Comparison of ENCODE assay signal across 10 mouse cellular contexts in the genomic region with DNA sequence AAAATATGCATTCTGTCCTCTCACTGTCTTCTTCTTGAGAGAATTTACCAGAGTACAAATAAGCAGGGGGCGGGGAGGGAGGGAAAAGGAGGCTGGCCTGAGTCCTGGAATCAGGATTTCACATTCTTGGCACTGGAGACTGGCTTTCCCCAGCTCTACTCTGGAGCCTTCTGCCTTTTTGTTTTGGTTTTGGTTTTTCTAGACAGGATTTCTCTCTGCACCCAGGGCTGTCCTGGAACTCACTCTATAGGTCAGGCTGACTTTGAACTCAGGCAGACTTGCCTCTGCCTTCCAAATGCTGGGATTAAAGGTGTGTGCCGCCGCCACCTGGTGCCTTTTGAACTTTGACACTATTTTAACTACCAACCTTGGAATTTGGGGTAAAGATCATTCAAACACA. TPM values are rescaled to one million over a fixed set of nuclear protein-coding genes. Genes with fewer than 3 reads are reported as not detected.
DNase-seq lines count a peak whose midpoint lies in the region; ATAC-seq and TF ChIP-seq lines count a peak whose summit lies in the region.
"Had no signal": no experiment of that assay in that cellular context is flagged by ENCODE, and none has a peak within 500 bp of the region (broad histone marks: within the 10 kb centered on the region; RNA-seq: fewer than 3 reads in every experiment).

No protein-coding gene starts in this region.

- H3K4me3 ChIP-seq in lung, postnatal 0 days (ENCODE audit: low read depth, low read length): no peak overlapping the region
- H3K4me3 ChIP-seq: neural tube, embryonic 13.5 days had no signal

- H3K4me2 ChIP-seq in lung, postnatal 0 days (replicated peaks; ENCODE audit: low read depth, low read length): no peak overlapping the region
- H3K4me2 ChIP-seq: neural tube, embryonic 13.5 days had no signal

- H3K27me3 ChIP-seq in lung, postnatal 0 days (replicated peaks; ENCODE audit: insufficient read depth, low read length): no peaks in the 10 kb centered on the region
- H3K27me3 ChIP-seq: neural tube, embryonic 13.5 days had no signal

- no peak for TF ChIP-seq CTCF in lung, postnatal 0 days (IDR thresholded peaks at IDR 0.05)

- no peaks in the 10 kb centered on the region for H3K36me3 ChIP-seq in lung, postnatal 0 days (ENCODE audit: insufficient read depth, low read length)
- H3K36me3 ChIP-seq: neural tube, embryonic 13.5 days had no signal

- peak; percentile 21 to 22 for DNase-seq in heart, adult 9 months (ENCODE audit: low spot score in 2 of 2)
- no peak for DNase-seq in heart, postnatal 4 days
- peak; percentile 69 for DNase-seq in lung, postnatal 0 days (ENCODE audit: low spot score)
- no peak for DNase-seq in lung, postnatal 25 days (ENCODE audit: low spot score)
- DNase-seq in kidney, adult 8-10 months: peak; percentile 22 to 32
- peak; percentile 27 for DNase-seq in lung, postnatal 36 days
- no peak for DNase-seq in natural killer cell, adult 2 months (ENCODE audit: low spot score in 2 of 2)
- DNase-seq: cerebellum, adult 8-10 months; left cerebral cortex, postnatal 4 days had no signal

- H3K4me1 ChIP-seq in lung, postnatal 0 days (ENCODE audit: insufficient read depth, low read depth, low read length): peaks cover 4% of the 10 kb centered on the region; the same call in 1 of the 2 replicates

- H3K27ac ChIP-seq in lung, postnatal 0 days (ENCODE audit: low read length): no peak overlapping the region
- H3K27ac ChIP-seq: neural tube, embryonic 13.5 days had no signal

- peak; percentile 46; the same call in 1 of the 2 replicates for ATAC-seq in lung, postnatal 0 days

- 74% methylated on average over 3 of the region's 3 CpGs for WGBS in lung, postnatal 0 days

- no peak for TF ChIP-seq EP300 in lung, postnatal 0 days (IDR thresholded peaks at IDR 0.05)

- H3K9ac ChIP-seq in lung, postnatal 0 days (replicated peaks; ENCODE audit: low read depth): no peak overlapping the region
- H3K9ac ChIP-seq: neural tube, embryonic 13.5 days had no signal

- no peaks in the 10 kb centered on the region for H3K9me3 ChIP-seq in lung, postnatal 0 days (ENCODE audit: low read length)
- H3K9me3 ChIP-seq: neural tube, embryonic 13.5 days had no signal

RNA-seq across cellular contexts. Expression of gene Gtf2a1, which starts 48.1 kb away (rescaled TPM):
- total RNA-seq in heart, postnatal 4 days (2021): 10 to 100 TPM; 32.6 to 33.3 TPM
- polyA plus RNA-seq in lung, postnatal 0 days (2015; fragmentation: Nextera tagmentation; extraction: Ambion mirVana): 25.0 and 30.3 TPM in 2 replicates

Comparison
In these comparisons a context has a peak if more than half of its experiments do, and no peak if none do; other contexts are left out.
1. DNase-seq: peak in heart, adult 9 months (2 of 2), lung, postnatal 0 days (single experiment), kidney, adult 8-10 months (2 of 2) and lung, postnatal 36 days (single experiment); none in heart, postnatal 4 days (single experiment), lung, postnatal 25 days (single experiment) and natural killer cell, adult 2 months (0 of 2).